Mouse (Mus musculus): ENCODE data around the gene Tbx4. TPM values are rescaled to one million over a fixed set of nuclear protein-coding genes. Genes with fewer than 3 reads are reported as not detected.

Gene Tbx4
- total and polyA plus RNA-seq, 3 experiments, result 0.12 to 0.64 TPM; not detected in 1

- DNase-seq (ENCODE audit: low read depth, low spot score), result peak; percentile 90
- Histone ChIP-seq H3K79me2 (ENCODE audit: control insufficient read depth, insufficient read depth, low read length, poor library complexity) (no peaks in the 10 kb centered on the region; the same call in 1 of the 2 replicates), H3K4me1 (ENCODE audit: control insufficient read depth in 1 of 2, insufficient read depth in 2 of 2, low read length in 2 of 2) (no peaks in the 10 kb centered on the region; a peak in 1 of 4 replicates), H3K27me3 (ENCODE audit: control insufficient read depth in 1 of 2, insufficient read depth in 2 of 2, low read length in 2 of 2) (no peaks in the 10 kb centered on the region), H3K9ac (ENCODE audit: control insufficient read depth, low read depth, low read length, poor library complexity, severe bottlenecking) (peak overlapping the region; percentile 83), H3K9me3 (replicated peaks; ENCODE audit: insufficient read depth, low read length) (no peaks in the 10 kb centered on the region), H3K27ac (ENCODE audit: control insufficient read depth, low read depth, low read length) (peak overlapping the region; percentile 0; the same call in 1 of the 2 replicates), H3K36me3 (ENCODE audit: control insufficient read depth in 1 of 2, insufficient read depth in 2 of 2, low read length in 2 of 2) (no peaks in the 10 kb centered on the region), H3K4me3 (ENCODE audit: control insufficient read depth in 1 of 2, insufficient read depth in 1 of 2, low read depth in 2 of 2, low read length in 2 of 2) (peak overlapping the region; percentile 88 to 100)
- TF ChIP-seq NRF1 (IDR thresholded peaks at IDR 0.05; ENCODE audit: insufficient read depth, low read depth, low read length, poor library complexity, severe bottlenecking), result 0 out of 2 replicates have a peak, but pooled peaks have one; percentile 16
- TF ChIP-seq MAFK (IDR thresholded peaks at IDR 0.05; ENCODE audit: borderline replicate concordance, low read depth, low read length), result no peak
- TF ChIP-seq MYC (IDR thresholded peaks at IDR 0.05; ENCODE audit: low read depth, low read length), result no peak
- TF ChIP-seq SMC3 (IDR thresholded peaks at IDR 0.05; ENCODE audit: low read depth, low read length), result peak; percentile 96
- peak; percentile 71 for TF ChIP-seq RAD21 (IDR thresholded peaks at IDR 0.05; ENCODE audit: low read depth, low read length)
- TF ChIP-seq NELFE (IDR thresholded peaks at IDR 0.05; ENCODE audit: low read depth, low read length), result 0 out of 2 replicates have a peak, but pooled peaks have one; percentile 33
- TF ChIP-seq BHLHE40 (IDR thresholded peaks at IDR 0.05; ENCODE audit: borderline replicate concordance, low read depth, low read length), result no peak
- TF ChIP-seq SIN3A (IDR thresholded peaks at IDR 0.05; ENCODE audit: low read length), result peak; percentile 5; the same call in 1 of the 2 replicates
- TF ChIP-seq POLR2A (IDR thresholded peaks at IDR 0.05; ENCODE audit: control insufficient read depth in 1 of 2, insufficient read depth in 1 of 2, low read depth in 1 of 2, low read length in 2 of 2, poor library complexity in 1 of 2), result peak; percentile 24 to 36; a peak in 1 of 4 replicates
- TF ChIP-seq GABPA (IDR thresholded peaks at IDR 0.05; ENCODE audit: low read depth, low read length), result no peak
- TF ChIP-seq MAX (IDR thresholded peaks at IDR 0.05; ENCODE audit: low read length), result peak; percentile 36; the same call in 1 of the 2 replicates
- peak; percentile 97 for TF ChIP-seq UBTF (IDR thresholded peaks at IDR 0.05; ENCODE audit: borderline replicate concordance, insufficient read depth, low read depth, low read length)
- peak; percentile 53 to 97 (median 91) for TF ChIP-seq CTCF (IDR thresholded peaks at IDR 0.05 in 2 of 3, conservative IDR thresholded peaks at IDR 0.05 in 1 of 3; ENCODE audit: control insufficient read depth in 1 of 3, insufficient read depth in 1 of 3, low read depth in 2 of 3, low read length in 3 of 3, poor library complexity in 1 of 3, severe bottlenecking in 1 of 3)
- no peak for TF ChIP-seq ZKSCAN1 (IDR thresholded peaks at IDR 0.05; ENCODE audit: low read depth, low read length)
- no peak for TF ChIP-seq CHD2 (IDR thresholded peaks at IDR 0.05; ENCODE audit: low read length)
- 0 out of 2 replicates have a peak, but pooled peaks have one; percentile 2 for TF ChIP-seq TBP (IDR thresholded peaks at IDR 0.05; ENCODE audit: low read depth, low read length)
- TF ChIP-seq MAZ (IDR thresholded peaks at IDR 0.05; ENCODE audit: low read depth, low read length), result peak; percentile 96
- TF ChIP-seq ZC3H11A (IDR thresholded peaks at IDR 0.05; ENCODE audit: low read depth, low read length), result peak; percentile 69
These were observed 44.2 kb upstream of the Tbx4 start for GRCm38 (mm10) chr11:85841980-85842379.

- Histone ChIP-seq H3K36me3 (ENCODE audit: control insufficient read depth in 1 of 2, insufficient read depth in 2 of 2, low read length in 2 of 2) (no peaks in the 10 kb centered on the region), H3K9ac (ENCODE audit: control insufficient read depth, low read depth, low read length, poor library complexity, severe bottlenecking) (peak overlapping the region; percentile 83), H3K9me3 (replicated peaks; ENCODE audit: insufficient read depth, low read length) (no peaks in the 10 kb centered on the region), H3K27ac (ENCODE audit: control insufficient read depth, low read depth, low read length) (peak overlapping the region; percentile 48), H3K4me3 (ENCODE audit: control insufficient read depth in 1 of 2, insufficient read depth in 1 of 2, low read depth in 2 of 2, low read length in 2 of 2) (peak overlapping the region; percentile 88 to 100), H3K4me1 (ENCODE audit: control insufficient read depth in 1 of 2, insufficient read depth in 2 of 2, low read length in 2 of 2) (no peaks in the 10 kb centered on the region; a peak in 1 of 4 replicates), H3K27me3 (ENCODE audit: control insufficient read depth in 1 of 2, insufficient read depth in 2 of 2, low read length in 2 of 2) (no peaks in the 10 kb centered on the region), H3K79me2 (ENCODE audit: control insufficient read depth, insufficient read depth, low read length, poor library complexity) (no peaks in the 10 kb centered on the region; the same call in 1 of the 2 replicates)
- DNase-seq (ENCODE audit: low read depth, low spot score), result no peak
- TF ChIP-seq NRF1 (IDR thresholded peaks at IDR 0.05; ENCODE audit: insufficient read depth, low read depth, low read length, poor library complexity, severe bottlenecking), result peak; percentile 67
- peak; percentile 75 for TF ChIP-seq MXI1 (IDR thresholded peaks at IDR 0.05; ENCODE audit: low read depth, low read length)
- TF ChIP-seq NELFE (IDR thresholded peaks at IDR 0.05; ENCODE audit: low read depth, low read length), result peak; percentile 71
- no peak for TF ChIP-seq EP300 (IDR thresholded peaks at IDR 0.05; ENCODE audit: low read depth in 1 of 2, low read length in 2 of 2)
- TF ChIP-seq GATA1 (IDR thresholded peaks at IDR 0.05; ENCODE audit: low read depth, low read length), result no peak
- no peak; the same call in 1 of the 2 replicates for TF ChIP-seq BHLHE40 (IDR thresholded peaks at IDR 0.05; ENCODE audit: borderline replicate concordance, low read depth, low read length)
- no peak for TF ChIP-seq POLR2AphosphoS2 (IDR thresholded peaks at IDR 0.05; ENCODE audit: low read length)
- TF ChIP-seq CHD1 (IDR thresholded peaks at IDR 0.05; ENCODE audit: low read depth, low read length), result 0 out of 2 replicates have a peak, but pooled peaks have one; percentile 68
- TF ChIP-seq ZNF384 (IDR thresholded peaks at IDR 0.05; ENCODE audit: low read depth, low read length), result no peak
- TF ChIP-seq ETS1 (IDR thresholded peaks at IDR 0.05; ENCODE audit: low read depth, low read length), result no peak
- no peak for TF ChIP-seq USF2 (IDR thresholded peaks at IDR 0.05; ENCODE audit: borderline replicate concordance in 1 of 2, insufficient read depth in 1 of 2, low read depth in 1 of 2, low read length in 2 of 2)
- peak; percentile 11; the same call in 1 of the 2 replicates for TF ChIP-seq RCOR1 (IDR thresholded peaks at IDR 0.05; ENCODE audit: low read depth, low read length)
- TF ChIP-seq USF1 (IDR thresholded peaks at IDR 0.05; ENCODE audit: low read depth, low read length), result no peak
- TF ChIP-seq ELF1 (IDR thresholded peaks at IDR 0.05; ENCODE audit: low read depth, low read length), result no peak
- TF ChIP-seq TAL1 (IDR thresholded peaks at IDR 0.05; ENCODE audit: low read length), result no peak
These were observed 43.5 kb upstream of the Tbx4 start for GRCm38 (mm10) chr11:85842596-85843346.

Measured in MEL (cell line).